Mouse (Mus musculus) T-helper 17 cell (primary cell): ENCODE results near the gene L3hypdh.

ENCODE experiments used
- in situ Hi-C, 2 experiments: fragments of 300-600 bp; cut with MboI, MseI; formaldehyde crosslinking; loops; 1 replicate in 1 of 2; 2 replicates in 1 of 2; pipeline ENCODE4 v1.15.1; 2025; ENCODE audit warnings: high pct_unique_total_duplicates in 2 of 2

L3hypdh gene

GRCm38 (mm10) chr12:72085329-72086165 is at the start of gene L3hypdh, which contains the start of gene Jkamp:
L3hypdh (minus strand) TSS chr12:72085439.
Jkamp (plus strand) TSS chr12:72085589.
- in situ Hi-C loops: loop anchor here (5.0 to 25.0 kb wide), 4 partner anchors 437 to 1907 kb away; partner anchors contain the start of genes Dhrs7 (in 1 of the 2) and Pcnx4 (in 1 of the 2)

GRCm38 (mm10) chr12:72129203-72129602 is 44.0 kb upstream of the L3hypdh start:
- in situ Hi-C loops: no loop called here

GRCm38 (mm10) chr12:72115686-72116345 is 30.6 kb upstream of the L3hypdh start:
- in situ Hi-C loops: loop anchor here in 1 of 2 experiments (25.0 kb wide), 1 partner anchor 296 kb away; the partner anchor contains the start of gene Rtn1

GRCm38 (mm10) chr12:72115126-72115525 is 29.9 kb upstream of the L3hypdh start:
- in situ Hi-C loops: loop anchor here in 1 of 2 experiments (25.0 kb wide), 1 partner anchor 297 kb away; the partner anchor contains the start of gene Rtn1

- in situ Hi-C loops: loop anchor here (5.0 to 25.0 kb wide), 2 partner anchors 308 to 323 kb away; partner anchors contain the start of gene Rtn1 (in 1 of the 2)
These were observed 19.5 kb upstream of the L3hypdh start for GRCm38 (mm10) chr12:72104525-72105281.

GRCm38 (mm10) chr12:72104027-72104426 is 18.8 kb upstream of the L3hypdh start:
- in situ Hi-C loops: loop anchor here in 1 of 2 experiments (25.0 kb wide), 1 partner anchor 308 kb away; the partner anchor contains the start of gene Rtn1

GRCm38 (mm10) chr12:72102776-72103175 is 17.5 kb upstream of the L3hypdh start:
- in situ Hi-C loops: loop anchor here in 1 of 2 experiments (25.0 kb wide), 1 partner anchor 310 kb away; the partner anchor contains the start of gene Rtn1

- in situ Hi-C loops: loop anchor here in 1 of 2 experiments (10.0 to 25.0 kb wide), 2 partner anchors 565 to 658 kb away; partner anchors contain the start of genes Dhrs7 and Ppm1a
These were observed 11.7 kb upstream of the L3hypdh start for GRCm38 (mm10) chr12:72096966-72097365.

- in situ Hi-C loops: loop anchor here (5.0 to 25.0 kb wide), 5 partner anchors 432 to 1902 kb away; partner anchors contain the start of genes Dhrs7 (in 1 of the 2), Pcnx4 (in 1 of the 2) and Ppm1a (in 1 of the 2)
These were observed 4.6 kb upstream of the L3hypdh start for GRCm38 (mm10) chr12:72089802-72090201.

GRCm38 (mm10) chr12:72086166-72086825 is 1.1 kb upstream of the L3hypdh start:
- in situ Hi-C loops: loop anchor here (5.0 to 25.0 kb wide), 4 partner anchors 436 to 1906 kb away; partner anchors contain the start of genes Dhrs7 (in 1 of the 2) and Pcnx4 (in 1 of the 2)

- in situ Hi-C loops: loop anchor here (5.0 to 25.0 kb wide), 4 partner anchors 437 to 1907 kb away; partner anchors contain the start of genes Dhrs7 (in 1 of the 2) and Pcnx4 (in 1 of the 2)
These were observed 263 bp downstream of the L3hypdh start for GRCm38 (mm10) chr12:72085024-72085328.

- in situ Hi-C loops: loop anchor here (5.0 to 25.0 kb wide), 4 partner anchors 438 to 1908 kb away; partner anchors contain the start of genes Dhrs7 (in 1 of the 2) and Pcnx4 (in 1 of the 2)
These were observed 797 bp downstream of the L3hypdh start for GRCm38 (mm10) chr12:72084261-72085023.

- in situ Hi-C loops: loop anchor here in 1 of 2 experiments (10.0 to 25.0 kb wide), 2 partner anchors 452 to 579 kb away; partner anchors contain the start of genes Dhrs7 and Pcnx4
These were observed 2.0 kb downstream of the L3hypdh start for GRCm38 (mm10) chr12:72083265-72083664.

- in situ Hi-C loops: loop anchor here in 1 of 2 experiments (10.0 to 25.0 kb wide), 2 partner anchors 452 to 580 kb away; partner anchors contain the start of genes Dhrs7 and Pcnx4
These were observed 2.9 kb downstream of the L3hypdh start for GRCm38 (mm10) chr12:72082370-72082769.

- in situ Hi-C loops: loop anchor here in 1 of 2 experiments (10.0 to 25.0 kb wide), 2 partner anchors 453 to 580 kb away; partner anchors contain the start of genes Dhrs7 and Pcnx4
These were observed 3.3 kb downstream of the L3hypdh start for GRCm38 (mm10) chr12:72081961-72082360.

GRCm38 (mm10) chr12:72078248-72078647 is 7.0 kb downstream of the L3hypdh start:
- in situ Hi-C loops: loop anchor here in 1 of 2 experiments (25.0 kb wide), 1 partner anchor 584 kb away; the partner anchor contains the start of gene Dhrs7

- in situ Hi-C loops: no loop called here
These were observed 14.6 kb downstream of the L3hypdh start, which contains the start of gene Gpr135 for GRCm38 (mm10) chr12:72070327-72071269. Gpr135 (minus strand) TSS chr12:72071125.
